Mouse (Mus musculus) liver, embryonic 14.5 days (tissue): Measurements from ENCODE around the gene Fgf14.

ENCODE experiments used
- CTCF ChIP-seq: IDR thresholded peaks from 2 replicates; pipeline ENCODE4 v1.5.1; 2016; ENCODE audit warnings: antibody characterized with exemption, low read depth, control low read depth
- EP300 ChIP-seq: IDR thresholded peaks from 2 replicates; pipeline ENCODE4 v1.6.1; 2016; ENCODE audit warnings: antibody characterized with exemption, low read depth

- TF ChIP-seq EP300 (no peak), CTCF (no peak)
Observed at GRCm38 (mm10) chr14:124474066-124474667, 202.8 kb downstream of the Fgf14 start.
